Mouse (Mus musculus): ENCODE measurements at regions not wholly inside any gene's neighbourhood (a gene's known extent, or its start where the extent isn't known, plus 50 kb on each side); places are given as distances from the start of the nearest gene placed in this dataset.

GRCm38 (mm10) chr11:39794183-39794652 is 900.8 kb downstream of the Mat2b start:
- peak; percentile 4 to 10 for DNase-seq (ENCODE audit: low spot score in 2 of 2)

- no peak for DNase-seq (ENCODE audit: low spot score in 2 of 2)
These were observed 902.9 kb downstream of the Mat2b start for GRCm38 (mm10) chr11:39792112-39792511.

Measured in frontal cortex, postnatal 25 days (tissue).